In the genomic region with DNA sequence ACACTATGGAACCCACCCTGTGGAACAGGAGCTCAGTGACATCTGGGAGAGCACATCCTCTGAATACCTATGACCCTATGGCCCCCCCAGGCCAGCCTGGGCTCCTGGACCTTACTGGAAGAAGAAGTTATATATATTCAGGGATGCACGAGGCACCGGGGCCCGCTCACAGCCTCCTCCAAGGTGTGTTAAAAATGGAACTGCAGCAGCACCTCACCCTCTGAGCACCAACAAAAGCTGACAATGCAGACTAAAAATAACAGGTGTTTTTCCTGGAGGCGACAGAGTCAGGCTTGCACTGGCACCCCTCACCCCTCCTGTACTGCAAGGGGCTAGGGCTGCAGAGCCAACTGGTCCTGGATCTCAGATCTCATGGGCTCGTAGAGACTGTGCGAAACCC, we compare ENCODE assay signal across 15 mouse cellular contexts.
"Had no signal": no experiment of that assay in that cellular context is flagged by ENCODE, and none has a peak within 500 bp of the region (broad histone marks: within the 10 kb centered on the region; RNA-seq: fewer than 3 reads in every experiment).

No protein-coding gene starts in this region.

- H3K4me3 ChIP-seq: limb, embryonic 15.5 days; liver, embryonic 12.5 days; midbrain, embryonic 10.5 days; myocyte; neural tube, embryonic 15.5 days had no signal

- H3K27me3 ChIP-seq: limb, embryonic 15.5 days; neural tube, embryonic 15.5 days had no signal

- H3K9ac ChIP-seq: limb, embryonic 15.5 days; liver, embryonic 12.5 days; lung, embryonic 14.5 days; neural tube, embryonic 15.5 days had no signal

- H3K4me1 ChIP-seq: neural tube, embryonic 15.5 days had no signal

- H3K9me3 ChIP-seq: limb, embryonic 15.5 days; liver, embryonic 12.5 days; midbrain, embryonic 10.5 days; neural tube, embryonic 15.5 days had no signal

- DNase-seq: kidney, adult 9 months; kidney, postnatal 36 days; layer of hippocampus, adult 9-11 months; layer of hippocampus, postnatal 36 days; lung, embryonic 14.5 days; lung, postnatal 10 days; lung, postnatal 4 days; midbrain, embryonic 14.5 days; thymus, postnatal 4 days had no signal

- H3K27ac ChIP-seq: kidney, postnatal 0 days; limb, embryonic 15.5 days; liver, embryonic 12.5 days; midbrain, embryonic 10.5 days; neural tube, embryonic 15.5 days had no signal

- ATAC-seq: liver, embryonic 12.5 days had no signal

- H3K36me3 ChIP-seq: limb, embryonic 15.5 days; liver, embryonic 12.5 days; midbrain, embryonic 10.5 days; neural tube, embryonic 15.5 days had no signal

- H3K4me2 ChIP-seq: limb, embryonic 15.5 days; liver, embryonic 12.5 days; lung, embryonic 14.5 days; neural tube, embryonic 15.5 days had no signal
